Mouse (Mus musculus): ENCODE results near the gene Gtf2f2.
"Not testable (repeated sequence)": the region's sequence is repeated elsewhere in the genome, so short reads cannot be mapped to it uniquely, and the experiment has no call there.

Gtf2f2 gene

DNA sequence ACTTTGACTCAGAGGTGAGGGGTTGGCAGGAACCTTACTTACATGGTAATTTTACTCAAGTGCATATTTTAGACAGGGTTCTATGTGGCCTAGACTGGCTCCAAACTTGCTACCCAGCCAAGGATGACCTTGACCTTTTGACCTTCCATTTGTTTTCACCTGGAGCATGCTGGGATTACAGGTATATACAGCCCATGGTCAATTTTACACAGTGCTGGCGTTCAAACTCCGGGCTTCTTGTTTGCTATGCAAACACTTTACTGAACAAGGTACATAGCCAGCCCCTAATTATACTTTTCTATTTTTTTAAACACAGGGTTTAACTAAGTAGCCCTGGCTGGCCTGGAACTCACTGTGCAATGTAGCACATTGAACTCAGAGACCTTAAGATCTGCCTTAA lies 98.0 kb downstream of the Gtf2f2 start:
- no peak for DNase-seq (ENCODE audit: low read depth)

DNA sequence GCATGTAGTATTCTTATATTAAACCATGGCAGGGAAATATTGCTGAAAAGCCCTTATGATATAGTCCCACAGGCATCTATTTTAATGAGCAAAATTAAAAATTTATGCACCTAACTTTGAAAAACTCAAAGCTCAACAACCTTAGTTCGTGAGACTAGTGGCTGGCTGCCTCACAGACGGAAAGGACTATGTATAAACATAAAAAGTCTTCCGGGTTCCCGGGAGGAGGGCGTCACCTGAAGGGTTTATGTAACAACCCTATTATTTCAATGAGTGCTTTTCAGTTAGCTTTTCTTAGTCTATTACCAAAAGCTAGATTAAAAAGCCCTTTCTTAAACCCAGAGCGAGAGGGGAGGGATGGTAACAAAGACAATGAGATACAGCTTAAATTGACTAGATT lies 98.7 kb downstream of the Gtf2f2 start:
- DNase-seq (ENCODE audit: low read depth), result no peak

DNA sequence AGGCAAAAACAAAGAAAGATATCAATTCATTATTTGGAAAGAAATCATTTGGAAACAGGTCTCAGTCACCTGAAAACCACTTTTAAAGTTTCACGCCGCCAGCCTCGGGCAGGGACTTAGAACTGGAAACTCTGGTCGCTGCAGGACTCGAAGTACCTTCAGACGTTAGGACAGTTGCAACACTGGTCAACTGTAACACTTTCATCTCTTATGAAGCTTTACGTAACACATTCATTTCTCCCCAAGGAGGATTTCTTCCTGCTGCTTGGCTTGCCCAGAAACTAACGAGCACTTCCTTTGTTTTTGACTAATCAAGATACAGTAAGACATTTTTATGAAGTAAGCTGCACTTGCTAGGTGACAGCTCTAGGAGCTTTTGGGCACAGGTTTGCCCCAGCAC lies 103.7 kb downstream of the Gtf2f2 start:
- DNase-seq (ENCODE audit: low read depth), result no peak

DNA sequence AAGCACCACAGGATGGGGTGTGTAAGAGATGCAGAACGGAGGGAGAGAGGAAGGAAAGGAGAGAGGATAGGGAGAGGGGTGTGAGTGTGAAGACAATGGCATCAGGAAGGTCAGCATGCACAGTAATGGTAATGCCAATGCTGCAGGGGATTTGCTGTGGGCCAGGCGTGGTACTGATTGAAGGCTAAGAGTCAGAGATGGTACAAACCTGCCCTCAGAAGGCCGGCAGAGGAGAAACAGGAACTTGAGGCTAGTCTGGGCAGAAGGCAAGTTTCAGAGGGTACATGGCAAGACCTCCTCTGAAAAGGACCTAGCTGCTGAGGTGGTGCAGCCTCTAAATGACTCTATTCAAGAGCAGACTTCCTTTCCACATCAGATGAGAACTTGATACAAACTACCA lies 105.7 kb downstream of the Gtf2f2 start:
- no peak for DNase-seq (ENCODE audit: low read depth)

DNA sequence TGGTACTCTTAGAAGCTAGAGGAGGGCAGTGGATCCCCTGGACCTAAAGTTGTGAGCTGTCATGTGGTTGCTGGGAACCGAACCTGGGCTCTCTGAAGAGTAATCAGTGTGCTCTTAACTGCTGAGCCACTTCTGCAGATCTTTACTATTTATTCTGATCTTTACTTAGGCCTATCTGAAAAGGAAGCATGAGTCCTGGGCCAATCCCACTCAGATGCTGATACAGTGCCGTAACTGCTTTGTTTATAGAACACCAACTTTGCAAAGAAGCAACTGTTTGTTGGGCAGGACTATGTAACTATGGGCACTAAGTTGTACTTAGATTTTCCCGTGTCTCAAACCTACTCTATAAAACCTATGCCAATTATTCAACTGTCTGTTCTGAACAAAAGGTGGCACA lies 107.5 kb downstream of the Gtf2f2 start:
- no peak for DNase-seq (ENCODE audit: low read depth)

DNA sequence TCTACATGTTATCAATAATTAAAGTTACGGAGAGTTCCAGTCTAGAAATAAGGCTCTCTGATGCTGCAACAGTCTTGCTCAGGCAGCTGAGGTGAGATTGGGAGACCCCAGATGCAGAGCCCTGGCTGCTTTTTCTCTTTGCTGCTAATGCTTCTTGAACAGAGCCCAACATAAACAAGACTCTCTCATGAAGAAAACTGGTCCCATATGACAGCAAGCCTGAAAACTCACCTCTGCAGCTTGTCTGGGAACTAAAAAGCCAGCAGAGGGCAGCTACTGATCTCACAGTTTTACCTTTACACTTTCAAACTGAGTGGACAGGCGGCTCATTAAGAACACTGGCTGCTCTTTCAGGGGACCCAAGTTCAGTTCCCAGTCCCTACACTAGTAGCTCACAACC lies 108.7 kb downstream of the Gtf2f2 start:
- no peak for DNase-seq (ENCODE audit: low read depth)

DNA sequence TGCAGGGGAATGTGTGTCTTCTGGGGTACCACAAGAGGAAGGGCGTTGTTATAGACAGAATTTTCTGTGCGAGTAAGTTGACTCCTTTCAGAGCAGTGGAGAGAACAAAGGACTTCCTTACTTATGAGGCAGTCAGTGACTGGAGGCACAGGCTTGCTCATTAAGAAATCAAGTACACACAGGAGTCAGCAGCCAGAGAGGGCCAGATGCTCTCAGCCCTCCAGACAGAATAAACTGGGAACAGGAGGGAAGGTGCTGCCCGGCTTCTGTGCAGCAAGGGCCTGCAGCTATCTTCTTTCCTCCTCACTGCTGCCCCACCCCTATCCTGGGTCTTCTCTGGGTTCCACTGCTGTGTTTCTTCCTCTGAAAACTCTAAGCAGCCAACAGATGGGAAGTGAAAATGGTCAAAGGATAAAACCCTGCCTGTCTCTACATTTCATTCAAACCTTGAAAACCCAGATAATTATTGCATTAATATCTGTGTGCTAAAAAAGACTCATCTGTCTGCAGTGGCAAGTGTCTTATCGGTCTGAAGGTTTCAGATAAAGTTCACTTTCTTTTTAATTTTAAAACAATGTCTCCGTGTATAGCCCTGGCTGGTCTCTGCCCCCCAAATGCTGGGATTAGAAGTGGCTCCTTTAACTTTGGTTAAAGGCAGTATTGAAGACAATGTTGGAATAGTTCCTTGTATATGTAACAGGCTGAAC lies 109.7 kb downstream of the Gtf2f2 start:
- no peak for DNase-seq (ENCODE audit: low read depth)

DNA sequence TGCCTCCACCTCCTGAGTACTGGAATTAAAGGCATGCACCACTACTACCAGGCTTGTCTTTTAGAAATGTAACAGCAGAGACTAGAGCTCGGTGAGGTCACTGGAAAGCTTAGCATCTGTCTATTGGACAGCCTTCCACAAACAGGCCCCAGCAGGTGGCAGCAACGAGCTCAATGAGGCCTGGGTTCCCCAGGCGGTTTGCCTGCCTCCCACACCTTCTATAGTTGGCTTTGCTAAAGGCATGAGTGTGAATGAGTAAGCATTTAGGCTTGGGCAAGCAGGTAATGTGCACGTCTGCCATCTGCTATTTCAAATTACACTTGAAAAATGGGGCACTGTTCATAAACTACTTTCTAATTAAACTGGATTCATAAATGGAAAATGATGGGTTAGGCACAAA lies 111.1 kb downstream of the Gtf2f2 start:
- DNase-seq (ENCODE audit: low read depth), result peak; percentile 73

DNA sequence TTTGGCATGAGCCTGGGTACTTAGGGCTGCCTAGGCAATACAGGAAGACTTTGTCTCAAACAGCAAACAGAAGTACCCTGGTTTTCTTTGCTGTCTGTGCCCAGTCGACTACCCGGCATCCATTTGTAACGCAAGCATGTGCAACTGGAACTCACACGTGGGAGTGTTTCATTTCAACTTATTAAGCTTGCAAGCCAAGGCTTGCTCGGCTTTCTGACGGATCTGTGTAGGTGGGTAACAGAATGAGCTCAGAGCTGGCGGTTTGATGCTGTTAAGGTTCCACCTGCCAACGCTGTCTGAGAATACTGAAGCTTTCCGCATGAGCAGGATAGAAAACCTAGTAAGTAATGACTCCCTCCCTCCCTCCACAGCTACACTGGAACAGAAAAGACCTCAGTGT lies 118.5 kb downstream of the Gtf2f2 start:
- DNase-seq (ENCODE audit: low read depth), result no peak

DNA sequence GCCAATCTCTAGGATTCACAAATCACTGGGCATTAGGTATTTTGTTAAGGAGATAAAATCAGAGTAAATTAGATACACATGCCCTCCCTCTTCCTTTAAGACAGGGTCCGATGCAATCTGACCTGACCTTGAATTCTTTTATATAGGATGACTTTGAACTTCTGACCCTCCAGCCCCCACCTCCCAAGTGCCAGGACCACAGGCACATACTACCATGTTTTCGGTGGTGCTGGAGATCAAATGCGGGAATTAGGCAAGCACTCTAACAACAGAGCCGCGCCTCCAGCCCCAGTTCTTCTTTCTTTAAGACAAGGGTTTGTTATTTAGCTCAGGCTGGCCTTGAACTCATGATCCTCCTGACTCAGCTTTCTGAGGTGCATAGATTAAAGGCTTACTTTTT lies 126.8 kb downstream of the Gtf2f2 start:
- no peak for DNase-seq (ENCODE audit: low read depth)

DNA sequence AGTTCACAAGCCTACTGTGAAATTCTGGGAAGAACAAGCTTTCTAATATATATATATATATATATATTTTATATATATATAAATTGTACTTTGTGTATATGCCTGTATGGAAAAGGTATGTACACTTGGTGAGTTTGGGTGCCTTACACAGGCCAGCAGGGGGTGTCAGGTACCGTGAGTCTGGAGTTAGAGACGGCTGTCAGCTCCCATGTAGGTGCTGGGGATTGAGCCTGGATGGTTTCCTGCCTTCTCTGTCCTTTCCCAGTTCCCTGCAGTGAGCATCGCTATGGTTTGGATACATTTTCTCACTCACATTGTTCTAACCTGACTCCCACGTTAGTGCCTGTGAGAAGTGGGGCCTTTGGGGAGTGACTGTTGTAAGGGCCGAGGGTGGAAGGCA lies 127.3 kb downstream of the Gtf2f2 start:
- no peak for DNase-seq (ENCODE audit: low read depth)

DNA sequence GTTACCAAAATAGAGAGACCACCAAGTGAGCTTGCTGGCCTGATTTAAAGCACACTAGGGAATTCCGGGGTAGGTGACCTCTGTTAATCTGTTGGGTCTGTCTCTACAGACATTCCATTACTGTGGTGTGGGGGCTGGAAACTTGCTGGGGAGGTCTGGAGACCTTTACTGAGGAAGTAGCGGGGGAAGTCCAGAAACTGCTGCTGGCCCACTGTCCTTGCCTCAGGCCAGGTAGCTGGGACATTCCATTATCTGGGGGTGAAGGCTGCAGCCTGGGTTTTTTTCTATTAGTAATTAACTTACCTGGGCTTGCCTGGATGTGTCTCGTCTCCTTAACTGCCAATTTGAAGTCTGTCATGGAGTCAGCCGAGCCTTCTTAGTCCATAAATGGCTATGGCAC lies 128.8 kb downstream of the Gtf2f2 start:
- no peak for DNase-seq (ENCODE audit: low read depth)

DNA sequence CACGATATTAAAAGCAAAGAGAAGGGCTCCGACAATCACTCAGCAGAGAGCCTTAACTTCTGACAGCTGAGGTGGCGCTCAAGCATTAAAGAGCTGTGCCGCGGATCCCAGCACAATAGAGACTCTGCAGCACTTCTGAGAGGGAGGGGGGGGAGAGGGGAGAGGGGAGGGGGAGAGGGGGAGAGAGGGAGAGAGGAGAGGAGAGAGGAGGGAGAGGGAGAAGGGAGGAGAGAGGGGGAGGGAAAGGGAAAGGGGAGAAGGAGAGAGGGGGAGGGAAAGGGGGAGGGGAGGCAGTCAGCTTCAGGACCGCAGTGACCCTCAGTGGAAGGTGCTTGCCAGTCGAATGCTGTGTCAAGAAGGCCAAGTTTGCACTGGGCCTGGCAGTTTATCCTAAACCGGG lies 131.7 kb downstream of the Gtf2f2 start:
- no peak for DNase-seq (ENCODE audit: low read depth)

DNA sequence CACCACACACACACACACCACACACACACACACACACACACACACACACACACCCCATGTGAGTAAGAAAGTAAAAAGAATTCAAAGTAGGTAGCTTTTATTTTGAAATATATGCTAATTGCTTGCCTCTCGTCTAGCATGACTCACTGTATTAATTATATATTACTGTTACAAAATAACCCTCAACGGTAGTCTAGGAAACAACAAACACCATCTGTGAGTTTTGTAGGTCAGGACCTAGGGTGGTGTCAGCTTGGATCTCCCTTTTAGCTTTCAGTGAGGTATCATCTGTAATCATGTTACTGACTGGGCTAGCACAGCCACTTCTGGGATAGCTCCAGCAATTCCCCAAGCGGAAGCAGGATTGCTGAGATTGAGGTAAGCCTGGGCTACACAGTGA lies 133.4 kb downstream of the Gtf2f2 start:
- no peak for DNase-seq (ENCODE audit: low read depth)

DNA sequence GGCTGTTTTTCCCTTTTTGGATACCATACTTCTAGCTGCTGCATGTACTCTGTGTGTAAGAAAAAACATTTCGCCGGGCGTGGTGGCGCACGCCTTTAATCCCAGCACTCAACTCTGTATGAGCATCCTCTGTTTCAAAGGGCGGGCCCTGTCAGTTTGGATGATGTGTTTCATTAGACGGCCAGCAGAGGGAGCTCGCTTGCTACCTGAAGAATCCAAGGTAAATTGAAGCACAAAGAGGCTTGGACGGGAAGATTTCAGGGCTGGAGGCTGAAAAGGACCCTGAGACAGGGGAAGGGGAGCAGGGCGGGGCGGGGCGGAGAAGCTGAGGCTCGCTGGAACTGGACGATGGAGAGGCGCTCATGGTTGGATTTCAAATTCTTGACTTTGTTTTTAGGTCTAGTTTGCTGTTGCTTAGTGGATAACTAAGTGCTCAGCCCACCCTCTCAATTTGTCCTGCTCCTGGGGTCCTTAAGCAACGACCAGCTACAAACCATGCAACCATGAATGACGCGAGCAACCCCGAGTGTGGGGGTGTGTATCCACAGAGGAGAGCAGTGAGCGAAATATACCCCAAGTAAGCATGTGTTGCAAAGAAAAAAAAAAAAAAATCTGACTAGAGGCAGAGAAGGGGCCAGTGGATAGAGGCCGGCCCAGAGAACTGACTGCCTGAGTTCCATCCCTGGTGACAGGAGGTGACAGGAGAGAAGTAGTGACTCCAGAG lies 134.2 kb downstream of the Gtf2f2 start:
- peak; percentile 82 for DNase-seq (ENCODE audit: low read depth)

DNA sequence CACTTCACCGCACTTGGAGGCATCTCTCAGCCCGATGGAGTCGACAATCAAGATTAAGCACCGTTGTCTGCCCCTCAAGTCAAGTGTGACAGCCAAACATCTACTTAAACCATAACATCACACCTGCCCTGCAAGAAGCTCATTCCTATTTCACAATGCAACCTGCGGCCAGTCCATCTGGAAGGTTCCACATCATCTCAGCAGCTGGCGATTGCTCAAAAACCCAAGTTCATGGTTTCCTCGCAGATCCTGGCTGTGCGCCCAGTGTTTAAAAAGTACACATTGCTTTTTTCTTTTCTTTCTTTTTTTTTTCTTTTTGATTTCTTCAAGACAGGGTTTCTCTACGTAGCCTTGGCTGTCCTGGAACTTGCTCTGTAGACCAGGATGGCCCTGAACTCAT lies 137.1 kb downstream of the Gtf2f2 start:
- no peak for DNase-seq (ENCODE audit: low read depth)

DNA sequence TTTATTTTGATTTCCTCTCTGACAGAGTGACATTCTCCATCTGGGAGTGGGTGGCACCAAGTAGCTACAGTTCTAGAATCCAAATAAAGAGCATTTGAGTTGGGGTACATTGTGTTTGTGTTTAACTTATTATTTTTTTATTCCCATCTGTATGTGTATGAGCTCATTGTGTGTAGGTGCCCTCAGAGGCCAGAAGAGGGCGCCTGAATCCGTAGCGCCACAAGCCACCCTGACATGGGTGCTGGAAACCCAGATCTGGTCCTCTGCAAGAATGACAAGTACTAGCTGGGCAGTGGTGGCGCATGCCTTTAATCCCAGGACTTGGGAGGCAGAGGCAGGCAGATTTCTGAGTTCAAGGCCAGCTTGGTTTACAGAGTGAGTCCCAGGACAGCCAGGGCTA lies 138.9 kb downstream of the Gtf2f2 start:
- DNase-seq (ENCODE audit: low read depth), result no peak

DNA sequence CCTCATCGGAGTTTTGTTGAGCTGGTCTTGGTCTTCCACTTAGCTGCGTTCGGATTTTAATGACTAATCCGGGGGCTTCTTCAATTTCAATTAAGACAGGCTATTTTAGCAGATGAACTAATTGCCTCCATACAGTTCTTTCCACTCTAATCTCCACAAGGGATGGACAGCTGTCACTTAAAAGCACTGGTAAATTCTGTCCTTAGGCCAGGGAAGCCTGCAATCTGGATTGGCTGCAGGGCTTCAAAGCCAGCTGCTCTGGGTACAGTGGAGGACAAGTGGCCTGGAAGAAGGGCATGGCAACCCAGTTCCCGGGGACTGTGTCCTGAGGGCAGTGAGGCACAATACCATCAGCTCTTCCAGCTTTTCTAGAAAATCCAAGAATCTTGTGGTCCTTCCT lies 139.6 kb downstream of the Gtf2f2 start:
- no peak for DNase-seq (ENCODE audit: low read depth)

DNA sequence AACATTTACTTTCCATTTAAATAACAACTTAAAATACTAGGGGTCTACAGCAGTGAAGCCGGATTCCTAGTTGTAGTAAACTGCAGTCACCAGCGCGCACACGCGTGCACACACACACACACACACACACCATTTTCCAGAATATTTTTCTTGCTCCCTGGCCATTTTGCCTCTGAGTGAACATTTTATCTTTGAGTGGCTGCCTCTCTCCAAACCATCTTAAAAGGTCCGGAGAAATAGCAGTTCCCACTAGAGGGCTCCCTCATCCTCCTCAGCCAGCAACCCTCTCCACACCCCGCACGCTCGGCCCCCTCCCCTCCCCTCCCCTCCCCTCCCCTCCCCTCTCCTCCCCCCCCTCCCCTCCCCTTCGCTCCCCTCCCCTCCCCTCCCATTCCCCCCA lies 140.0 kb downstream of the Gtf2f2 start:
- DNase-seq (ENCODE audit: low read depth), result peak; percentile 61

DNA sequence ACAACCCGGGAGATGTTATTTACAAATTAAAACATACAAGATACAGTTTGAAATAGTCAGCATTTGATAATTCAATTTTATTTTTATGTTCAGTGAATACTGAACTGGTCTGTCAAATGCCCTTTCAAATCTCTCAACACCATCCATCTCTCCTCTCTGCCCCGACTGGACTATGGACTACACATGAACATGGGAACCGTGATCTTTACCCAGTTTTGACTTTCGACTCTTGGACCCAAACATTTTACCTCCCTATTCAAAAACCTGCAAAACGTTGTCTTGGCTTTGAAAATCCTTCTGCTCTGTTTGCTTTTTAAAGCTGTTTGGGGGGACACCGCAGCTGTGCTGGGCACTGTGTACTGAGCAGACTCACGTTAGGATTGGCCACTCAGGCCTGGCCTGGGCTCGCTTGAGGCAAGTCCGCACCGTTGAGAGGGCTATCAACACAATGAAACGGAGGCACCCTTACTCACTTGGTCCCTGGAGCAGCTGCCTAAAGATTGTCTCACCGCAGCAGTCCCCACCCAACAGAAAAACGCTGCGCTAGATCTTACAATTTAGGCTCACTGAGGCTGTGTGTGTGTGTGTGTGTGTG lies 140.8 kb downstream of the Gtf2f2 start:
- DNase-seq (ENCODE audit: low read depth), result no peak

DNA sequence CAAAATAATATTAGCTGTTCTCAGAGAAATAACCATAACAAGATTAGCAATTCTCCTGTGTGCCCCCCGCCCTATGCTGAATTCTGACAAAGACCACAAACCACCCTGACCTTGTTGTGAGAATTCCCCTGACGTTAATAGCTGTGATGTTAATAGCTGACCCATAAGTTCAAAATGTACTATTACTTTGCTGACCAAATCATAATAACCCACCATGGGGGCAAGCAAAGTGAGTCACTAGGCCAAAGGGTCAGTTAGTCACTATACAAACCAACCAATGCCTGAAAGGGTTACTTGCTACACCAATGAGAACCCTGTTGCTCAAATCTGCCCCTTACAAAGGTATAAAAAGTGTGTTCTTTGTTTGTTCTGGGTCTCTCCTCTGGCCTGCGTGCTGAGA lies 142.6 kb downstream of the Gtf2f2 start:
- DNase-seq (ENCODE audit: low read depth), result not testable (repeated sequence)

DNA sequence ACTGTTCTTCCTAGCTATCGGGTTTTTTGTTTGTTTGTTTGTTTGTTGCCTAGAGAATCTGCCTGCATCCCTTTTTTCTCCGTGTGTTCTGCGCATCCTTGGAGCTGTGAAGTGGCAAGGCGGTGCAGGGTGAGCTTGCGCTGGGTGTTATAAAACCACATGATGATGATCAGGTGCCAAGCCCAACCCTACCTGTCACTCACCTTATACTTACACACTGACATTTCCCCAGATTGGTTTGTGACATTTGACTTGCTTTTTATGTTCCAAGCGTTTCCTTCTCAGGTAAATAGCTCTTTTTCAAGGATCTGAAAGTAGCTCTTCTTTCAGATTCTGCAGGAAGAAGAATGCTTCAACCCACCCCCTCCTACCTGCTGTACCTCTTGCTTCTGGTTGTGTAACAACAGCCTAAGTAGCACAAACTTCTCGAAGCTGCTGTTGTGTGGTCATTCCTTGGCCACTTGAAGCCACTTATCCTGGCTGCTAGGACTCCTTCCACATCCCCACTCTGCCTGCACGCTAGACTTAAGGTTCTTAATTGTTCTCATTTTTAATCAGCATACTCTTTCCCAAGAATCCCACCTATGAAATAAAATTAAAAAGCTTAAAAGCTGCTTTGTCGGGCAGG lies 143.8 kb downstream of the Gtf2f2 start:
- DNase-seq (ENCODE audit: low read depth), result no peak
